Mouse (Mus musculus) left cerebral cortex, adult 9 months (tissue): ENCODE measurements around the gene Hoxc4.

Source experiments
- DNase-seq, 2 experiments: peaks; one replicate each; pipeline ENCODE4 v3.0.0; 2022; ENCODE audit warnings: low spot score in 2 of 2

The Hoxc4 gene

GRCm38 (mm10) chr15:103038701-103039480 is 20.2 kb downstream of the Hoxc4 start:
- no peak for DNase-seq

- DNase-seq = no peak
These were observed 20.9 kb downstream of the Hoxc4 start for GRCm38 (mm10) chr15:103039609-103040008.

DNA sequence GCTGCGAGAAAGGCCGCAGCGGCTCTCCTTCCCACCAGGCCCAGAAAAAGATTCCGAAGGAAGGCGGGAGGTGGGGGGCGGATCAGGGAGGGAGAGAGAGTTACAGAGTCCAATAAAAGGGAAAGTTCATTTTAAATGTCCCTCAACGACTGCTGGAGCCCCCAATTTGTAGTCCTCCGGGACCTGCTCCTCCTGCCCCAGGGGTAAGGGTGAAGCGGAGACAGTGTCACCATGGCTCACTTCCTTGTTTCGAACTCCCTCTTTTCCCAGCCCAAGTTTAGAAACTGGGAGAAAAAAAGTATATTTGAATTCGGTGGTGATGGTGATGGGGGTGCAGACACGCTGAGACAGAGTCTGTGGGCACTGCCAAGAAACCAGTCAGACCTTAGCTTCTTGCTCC is 21.9 kb downstream of the Hoxc4 start:
- DNase-seq = no peak

GRCm38 (mm10) chr15:103041613-103042012 is 22.9 kb downstream of the Hoxc4 start:
- no peak for DNase-seq

GRCm38 (mm10) chr15:103042209-103042608 is 23.5 kb downstream of the Hoxc4 start:
- no peak for DNase-seq

- DNase-seq = no peak
These were observed 32.9 kb downstream of the Hoxc4 start for GRCm38 (mm10) chr15:103051670-103052069.

DNA sequence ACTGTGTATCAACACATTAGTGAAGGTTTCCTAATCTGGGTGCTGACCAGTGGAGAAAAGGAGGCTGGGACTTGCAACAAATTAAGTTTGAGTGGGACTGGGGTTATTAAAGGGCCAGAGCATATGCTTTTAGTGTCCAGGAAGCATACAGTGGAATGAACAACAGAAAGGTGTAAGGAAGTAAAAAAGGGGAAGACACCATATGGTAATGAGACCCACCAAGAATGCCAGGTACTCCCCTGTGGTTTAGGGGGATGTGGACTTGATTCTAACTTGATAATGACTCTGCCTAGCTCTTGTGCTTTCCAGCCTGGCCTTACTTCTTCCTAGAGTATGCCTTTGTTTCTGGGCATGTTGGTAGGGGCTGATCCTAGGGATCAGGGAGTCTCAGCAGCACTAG is 34.5 kb downstream of the Hoxc4 start:
- no peak for DNase-seq

GRCm38 (mm10) chr15:103056396-103056795 is 37.7 kb downstream of the Hoxc4 start:
- DNase-seq = no peak

GRCm38 (mm10) chr15:103058715-103059114 is 40.0 kb downstream of the Hoxc4 start:
- DNase-seq = no peak

DNA sequence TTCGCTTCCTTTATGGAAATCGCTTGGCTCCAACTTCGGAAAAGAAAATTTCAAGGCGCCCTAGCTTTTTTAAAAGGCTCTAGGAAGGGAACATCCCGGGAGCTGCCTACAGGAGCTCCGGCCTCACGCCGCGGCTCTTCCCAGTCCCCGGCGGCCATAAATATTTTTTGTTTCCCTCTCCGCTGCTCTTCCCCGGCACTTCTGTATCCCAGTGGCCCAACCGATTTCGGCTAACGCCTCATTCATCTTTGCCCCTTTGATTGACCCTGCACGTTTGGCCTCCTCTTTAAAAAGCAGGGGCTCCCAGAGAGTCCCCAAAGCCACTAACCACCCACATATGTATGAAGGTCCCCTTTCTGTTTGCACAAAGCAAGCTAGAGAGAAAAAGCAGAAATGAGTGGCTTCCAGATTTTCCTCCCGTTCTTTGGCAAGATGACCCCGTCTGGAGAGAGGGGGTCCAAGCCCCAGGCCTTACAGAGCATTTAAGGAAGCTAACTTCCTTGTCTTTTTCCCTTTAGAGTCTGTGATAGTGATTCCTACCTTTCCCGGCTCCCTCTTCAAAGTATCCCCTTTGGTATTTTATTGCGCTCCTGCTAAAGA is 40.8 kb downstream of the Hoxc4 start:
- no peak for DNase-seq

DNA sequence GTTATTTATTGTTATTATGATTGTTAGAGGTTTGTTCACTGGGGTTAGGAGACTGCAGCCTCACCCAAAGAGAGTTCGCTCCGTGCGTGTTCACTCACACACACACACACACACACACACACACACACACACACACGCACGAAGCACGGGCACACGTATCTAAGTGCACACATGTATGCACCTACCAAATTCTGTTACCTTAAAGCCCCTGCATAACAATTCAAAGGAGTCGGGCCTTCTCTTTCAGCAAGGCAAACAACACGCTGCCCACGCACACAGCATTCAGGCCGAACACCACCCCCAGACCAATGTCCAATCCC is 41.2 kb downstream of the Hoxc4 start:
- DNase-seq = no peak

DNA sequence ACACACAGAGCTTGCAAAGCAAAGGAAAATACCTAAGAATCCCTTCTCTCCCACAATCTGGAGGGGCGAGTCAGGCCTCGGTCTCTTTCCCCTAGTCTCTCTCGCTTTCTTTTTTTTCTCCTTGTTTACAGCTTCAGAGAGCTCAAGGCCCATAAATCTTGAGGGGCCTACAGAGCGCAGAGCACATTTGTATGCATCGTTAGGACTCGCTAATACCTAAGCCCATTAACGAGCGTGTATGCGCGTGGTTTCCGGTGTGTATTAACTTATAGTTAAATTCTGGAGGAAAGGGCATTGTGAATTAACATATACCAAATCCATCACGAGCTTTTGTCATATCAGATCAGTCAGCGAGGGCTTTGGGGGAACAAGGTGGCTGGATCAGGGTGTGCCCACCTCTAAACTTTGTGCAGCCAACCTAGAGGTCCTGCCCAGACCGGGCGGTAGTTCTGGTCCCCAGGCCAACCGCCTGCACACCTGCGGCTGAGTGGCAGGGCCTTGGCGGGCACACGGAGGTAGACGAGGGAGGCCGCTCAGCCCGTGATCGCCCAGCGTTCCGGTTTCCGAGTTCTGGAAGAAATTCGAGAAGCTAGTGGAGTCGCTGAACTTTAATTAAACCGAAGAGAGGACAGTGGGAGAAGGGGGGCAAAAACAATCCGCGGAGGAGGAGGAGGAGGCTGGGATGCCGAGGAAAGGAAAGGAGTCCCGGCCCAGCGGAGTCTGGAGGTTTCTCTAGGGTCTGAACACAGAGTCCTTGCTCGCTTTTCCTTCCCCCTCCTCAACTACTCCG is 41.8 kb downstream of the Hoxc4 start:
- peak in 1 of 2 experiments; percentile 2 for DNase-seq

GRCm38 (mm10) chr15:103061131-103061825 is 42.5 kb downstream of the Hoxc4 start:
- no peak for DNase-seq

GRCm38 (mm10) chr15:103061988-103062387 is 43.3 kb downstream of the Hoxc4 start:
- no peak for DNase-seq

- no peak for DNase-seq
These were observed 46.9 kb downstream of the Hoxc4 start for GRCm38 (mm10) chr15:103065642-103066041.

DNA sequence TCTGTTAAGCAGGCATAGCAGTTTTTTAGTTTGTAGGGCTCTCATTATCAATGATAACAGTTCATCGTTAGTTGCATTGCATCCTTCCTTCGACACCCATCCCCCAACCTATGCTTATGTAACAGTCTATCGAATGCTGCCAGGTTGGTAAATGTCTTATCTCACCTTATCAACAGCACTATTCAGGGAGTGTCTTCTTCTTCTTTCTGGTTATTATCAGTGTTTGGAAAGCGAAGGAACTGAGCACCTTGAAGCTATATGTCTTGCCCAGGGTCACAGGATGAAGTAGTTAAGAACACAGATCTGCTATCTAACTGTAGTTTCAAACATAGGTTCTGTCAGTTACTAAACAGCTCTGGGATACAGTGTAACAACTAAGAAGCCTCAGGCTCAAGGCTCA is 49.0 kb downstream of the Hoxc4 start:
- DNase-seq = no peak

DNA sequence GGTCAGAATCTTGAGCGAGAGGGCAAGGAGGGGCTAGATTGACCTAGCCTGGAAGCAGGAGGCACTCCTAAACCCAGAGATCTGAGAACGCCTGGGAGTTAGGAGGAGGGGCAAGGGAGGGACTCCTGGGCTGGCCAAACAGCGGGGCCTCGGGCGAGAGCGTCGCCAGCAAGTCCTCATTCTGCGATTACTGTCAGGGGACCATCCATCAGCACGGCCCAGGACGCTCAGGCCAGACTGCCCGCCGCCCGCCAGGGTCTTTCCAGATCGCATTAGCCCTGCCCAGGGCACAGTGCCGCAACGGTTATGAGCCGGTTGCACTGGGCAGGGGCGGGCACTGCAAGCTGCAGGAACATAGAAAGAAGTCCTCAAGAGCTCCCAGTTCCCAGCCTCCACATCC is 50.4 kb downstream of the Hoxc4 start:
- DNase-seq = no peak

DNA sequence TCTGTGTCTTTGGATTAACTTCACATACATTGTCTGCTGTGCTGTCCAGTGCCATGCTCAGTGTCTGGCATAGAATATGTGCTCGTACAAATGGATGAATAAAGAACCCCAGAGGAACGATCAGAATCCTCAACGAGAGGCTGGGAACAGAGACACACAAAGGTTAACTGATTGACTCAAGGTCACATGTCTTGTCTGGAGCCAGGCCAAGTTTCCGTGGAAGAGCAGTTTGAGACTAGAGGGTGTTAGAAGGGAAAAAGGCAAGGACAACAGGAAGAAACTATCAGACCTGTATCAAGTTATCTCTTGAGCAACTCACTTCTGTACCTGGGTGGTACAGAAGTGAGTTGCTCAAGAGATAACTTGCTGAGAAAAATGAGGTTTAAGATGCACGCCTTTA is 52.5 kb downstream of the Hoxc4 start:
- DNase-seq = no peak

DNA sequence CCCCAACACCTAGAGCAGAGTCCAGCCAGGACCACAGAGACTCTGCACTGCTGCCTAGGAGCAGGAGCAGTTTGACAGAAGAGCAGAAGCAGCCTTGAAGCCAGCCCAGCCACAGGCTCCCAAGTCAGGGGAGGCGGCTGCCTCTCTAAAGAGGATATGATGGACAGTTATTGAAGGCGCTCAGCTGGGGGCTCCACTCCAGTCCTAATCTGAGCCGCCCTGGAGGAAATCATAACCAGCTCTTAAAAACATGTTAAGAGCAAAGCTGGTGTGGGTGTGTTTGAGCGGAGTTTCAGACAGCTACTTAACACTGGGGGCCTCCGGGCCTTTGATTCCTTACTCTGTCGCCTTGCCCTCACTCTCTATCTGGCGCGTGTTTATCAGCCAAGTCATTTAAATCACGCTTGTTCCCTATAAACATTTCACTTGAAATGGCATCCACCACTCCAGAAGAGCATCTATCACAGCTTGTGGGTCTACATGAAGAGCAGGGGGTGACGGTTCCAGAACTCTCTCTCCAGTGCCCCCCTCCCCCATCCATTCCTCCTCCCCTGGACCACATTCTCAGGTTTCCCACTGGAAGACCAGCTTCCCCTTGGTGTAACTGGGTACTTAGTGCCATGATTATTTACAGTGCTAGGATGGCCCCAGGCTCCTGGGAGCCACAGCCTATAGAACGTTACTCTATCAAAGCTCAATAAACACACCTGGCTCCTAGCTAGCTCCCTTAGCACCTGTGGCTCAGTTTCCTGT is 56.1 kb downstream of the Hoxc4 start:
- no peak for DNase-seq

DNA sequence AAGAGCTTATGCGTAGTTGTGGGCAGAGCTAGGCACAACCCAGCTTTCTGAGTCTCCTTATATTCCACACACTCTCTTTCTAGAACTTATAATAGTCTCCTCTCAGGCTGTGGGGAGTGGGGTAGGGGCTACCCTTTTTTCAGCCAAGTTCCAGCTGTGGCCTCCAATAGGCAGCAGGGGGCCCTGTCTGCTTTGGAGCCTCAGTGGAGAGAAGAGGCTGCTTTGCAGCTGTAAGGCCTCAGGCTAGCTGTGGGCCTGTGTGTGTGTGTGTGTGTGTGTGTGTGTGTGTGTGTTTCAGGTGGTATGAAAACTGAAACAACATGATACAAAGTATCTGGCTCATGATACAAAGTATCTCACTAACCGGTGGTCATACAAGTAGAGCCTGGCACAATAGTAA is 58.9 kb downstream of the Hoxc4 start:
- DNase-seq = no peak

- DNase-seq = no peak
These were observed 63.9 kb downstream of the Hoxc4 start for GRCm38 (mm10) chr15:103082622-103083021.

GRCm38 (mm10) chr15:103083598-103083997 is 64.9 kb downstream of the Hoxc4 start:
- DNase-seq = no peak
